Mouse (Mus musculus) spleen, adult 2 months (tissue): ENCODE data around the gene Ankrd23.

ENCODE experiments used
- CTCF ChIP-seq: fragments of 200-500 bp; IDR thresholded peaks from 2 replicates; pipeline ENCODE4 v1.5.1; 2011; ENCODE audit warnings: mild to moderate bottlenecking, inconsistent platforms; ENCODE audit not compliant: insufficient read depth, insufficient read length, insufficient replicate concordance; ENCODE audit errors: extremely low read depth
- POLR2A ChIP-seq: fragments of 200-500 bp; IDR thresholded peaks from 2 replicates; pipeline ENCODE4 v1.6.1; 2011; ENCODE audit warnings: low read depth, low read length, inconsistent platforms

DNA sequence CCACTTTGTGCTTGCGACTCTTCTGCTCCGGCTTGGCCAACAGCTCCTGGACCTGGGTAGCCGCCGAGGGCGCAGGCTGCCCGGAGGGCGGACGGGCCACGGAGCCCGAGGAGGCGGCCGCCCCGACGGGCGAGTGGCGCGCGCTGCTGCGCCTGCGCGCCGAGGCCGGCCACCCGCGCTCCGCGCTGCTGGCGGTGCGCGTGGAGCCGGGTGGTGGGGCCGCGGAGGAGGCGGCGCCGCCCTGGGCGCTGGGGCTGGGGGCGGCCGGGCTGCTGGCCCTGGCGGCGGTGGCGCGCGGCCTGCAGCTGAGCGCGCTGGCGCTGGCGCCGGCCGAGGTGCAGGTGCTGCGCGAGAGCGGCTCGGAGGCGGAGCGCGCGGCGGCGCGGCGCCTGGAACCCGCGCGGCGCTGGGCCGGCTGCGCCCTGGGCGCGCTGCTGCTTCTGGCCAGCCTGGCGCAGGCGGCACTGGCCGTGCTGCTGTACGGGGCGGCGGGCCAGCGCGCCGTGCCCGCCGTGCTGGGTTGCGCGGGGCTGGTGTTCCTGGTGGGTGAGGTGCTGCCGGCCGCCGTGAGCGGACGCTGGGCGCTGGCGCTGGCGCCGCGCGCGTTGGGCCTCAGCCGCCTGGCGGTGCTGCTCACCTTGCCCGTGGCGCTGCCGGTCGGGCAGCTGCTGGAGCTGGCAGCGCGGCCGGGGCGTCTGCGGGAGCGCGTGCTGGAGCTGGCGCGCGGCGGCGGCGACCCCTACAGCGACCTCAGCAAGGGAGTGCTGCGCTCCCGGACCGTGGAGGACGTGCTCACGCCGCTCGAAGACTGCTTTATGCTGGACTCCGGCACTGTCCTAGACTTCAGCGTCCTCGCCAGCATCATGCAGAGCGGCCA is 24.4 kb downstream of the Ankrd23 start:
- no peak for TF ChIP-seq CTCF
- TF ChIP-seq POLR2A: no peak
